Mouse (Mus musculus) E14TG2a.4 (cell line): ENCODE measurements around the gene Bcl7b.

Source experiments
- CTCF ChIP-seq: conservative IDR thresholded peaks from 2 replicates; pipeline ENCODE4 v1.5.1; 2014; ENCODE audit warnings: low read length
- NANOG ChIP-seq: IDR thresholded peaks from 2 replicates; pipeline ENCODE4 v1.6.1; 2014; ENCODE audit warnings: borderline replicate concordance, low read length, mixed read lengths
- POU5F1 ChIP-seq: IDR thresholded peaks from 2 replicates; pipeline ENCODE4 v1.6.1; 2014; ENCODE audit warnings: low read length, borderline replicate concordance

DNA sequence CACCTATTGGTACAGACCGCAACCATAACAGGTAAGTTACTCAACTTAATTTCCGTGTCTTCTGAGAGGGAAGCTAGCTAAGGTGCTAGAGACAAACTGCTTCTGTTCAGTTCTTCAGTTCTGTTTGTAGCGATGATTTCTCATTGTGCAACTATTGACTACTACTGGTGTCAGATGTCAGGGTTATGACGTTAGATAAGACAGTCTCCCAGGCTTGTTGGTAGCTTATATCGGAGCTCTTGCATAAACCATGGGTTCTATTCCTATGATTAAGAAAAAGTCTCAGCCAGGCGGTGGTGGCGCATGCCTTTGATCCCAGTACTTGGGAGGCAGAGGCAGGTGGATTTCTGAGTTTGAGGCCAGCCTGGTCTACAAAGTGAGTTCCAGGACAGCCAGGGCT, 54.0 kb downstream of the Bcl7b start:
- TF ChIP-seq POU5F1 (no peak), CTCF (no peak), NANOG (no peak)
